Mouse (Mus musculus) NIH3T3 (cell line): Measurements from ENCODE around the gene Ang4.
A peak's percentile ranks its signal among the peaks of the same experiment; 100 is the strongest.

ENCODE experiments used
- DNase-seq: peaks from one replicate; pipeline ENCODE4 v3.0.0-alpha.2; 2012; ENCODE audit warnings: low read depth

Gene Ang4

GRCm38 (mm10) chr14:51773490-51773889, at the start of gene Ang4:
Ang4 (minus strand) TSS chr14:51773590.
- no peak for DNase-seq

- no peak for DNase-seq
These were observed 26.4 kb upstream of the Ang4 start, which contains the start of gene AY358078 for GRCm38 (mm10) chr14:51799746-51800145. AY358078 (plus strand) TSS chr14:51800046.

- DNase-seq = no peak
These were observed 20.7 kb upstream of the Ang4 start for GRCm38 (mm10) chr14:51794106-51794505.

- peak; percentile 15 for DNase-seq
These were observed 15.8 kb upstream of the Ang4 start for GRCm38 (mm10) chr14:51789196-51789595.

- DNase-seq = no peak
These were observed 13.7 kb upstream of the Ang4 start for GRCm38 (mm10) chr14:51787061-51787460.

GRCm38 (mm10) chr14:51786335-51786734, 12.9 kb upstream of the Ang4 start:
- DNase-seq = no peak

GRCm38 (mm10) chr14:51778865-51779481, 5.6 kb upstream of the Ang4 start:
- DNase-seq = peak; percentile 24

- DNase-seq = no peak
These were observed 4.4 kb upstream of the Ang4 start for GRCm38 (mm10) chr14:51777791-51778190.

- DNase-seq = peak; percentile 13
These were observed 2.0 kb downstream of the Ang4 start for GRCm38 (mm10) chr14:51771378-51771777.

GRCm38 (mm10) chr14:51755944-51756343, 17.4 kb downstream of the Ang4 start:
- DNase-seq = no peak

GRCm38 (mm10) chr14:51740347-51741170, 32.8 kb downstream of the Ang4 start:
- no peak for DNase-seq

- DNase-seq = no peak
These were observed 34.0 kb downstream of the Ang4 start for GRCm38 (mm10) chr14:51739150-51739993.

- DNase-seq = no peak
These were observed 34.8 kb downstream of the Ang4 start for GRCm38 (mm10) chr14:51738411-51739149.

GRCm38 (mm10) chr14:51737967-51738366, 35.4 kb downstream of the Ang4 start:
- no peak for DNase-seq

- no peak for DNase-seq
These were observed 56.3 kb downstream of the Ang4 start, which contains the start of gene Gm5800 for GRCm38 (mm10) chr14:51717083-51717482. Gm5800 (minus strand) TSS chr14:51717183.
